Mouse (Mus musculus) thymus, adult 2 months (tissue): Measurements from ENCODE around the gene Cnga3.

Source experiments
- CTCF ChIP-seq: fragments of 200-500 bp; IDR thresholded peaks from 2 replicates; pipeline ENCODE4 v1.5.1; 2012; ENCODE audit warnings: mild to moderate bottlenecking, control low read depth, low read length, moderate library complexity, borderline replicate concordance; ENCODE audit not compliant: control insufficient read depth, poor library complexity, insufficient read depth; ENCODE audit errors: extremely low read depth
- POLR2A ChIP-seq: fragments of 200-500 bp; IDR thresholded peaks from 2 replicates; pipeline ENCODE4 v1.6.1; 2012; ENCODE audit warnings: mild to moderate bottlenecking, low read length, control low read depth, moderate library complexity; ENCODE audit not compliant: control insufficient read depth, poor library complexity, insufficient read depth; ENCODE audit errors: extremely low read depth

DNA sequence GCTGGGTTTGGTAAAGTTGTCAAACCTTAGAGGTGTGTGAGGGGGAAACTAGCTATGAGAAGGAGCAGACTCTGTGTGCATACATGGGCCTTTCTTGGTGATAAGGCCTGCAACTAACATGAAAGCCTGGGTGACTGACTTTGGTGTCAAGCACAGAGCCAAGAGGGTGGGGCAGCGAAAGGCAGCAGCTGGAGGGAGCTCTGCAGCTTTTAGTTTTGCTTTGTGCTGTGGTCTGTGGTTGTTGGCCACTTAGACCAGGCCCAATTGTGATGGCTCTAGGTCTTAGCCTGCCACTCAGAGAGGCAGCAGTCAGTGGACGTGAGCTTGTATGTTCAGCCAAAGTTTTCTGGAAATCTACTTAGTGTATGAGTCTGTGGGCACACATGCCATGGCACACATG is 93.4 kb downstream of the Cnga3 start:
- TF ChIP-seq POLR2A (no peak), CTCF (no peak)
